Mouse (Mus musculus): ENCODE data around the gene Dcbld1. TPM values are rescaled to one million over a fixed set of nuclear protein-coding genes. Genes with fewer than 3 reads are reported as not detected.

Dcbld1 gene
- 8.8 and 9.8 TPM in 2 replicates for polyA plus RNA-seq (2015; fragmentation: Nextera tagmentation; extraction: Ambion mirVana)

DNA sequence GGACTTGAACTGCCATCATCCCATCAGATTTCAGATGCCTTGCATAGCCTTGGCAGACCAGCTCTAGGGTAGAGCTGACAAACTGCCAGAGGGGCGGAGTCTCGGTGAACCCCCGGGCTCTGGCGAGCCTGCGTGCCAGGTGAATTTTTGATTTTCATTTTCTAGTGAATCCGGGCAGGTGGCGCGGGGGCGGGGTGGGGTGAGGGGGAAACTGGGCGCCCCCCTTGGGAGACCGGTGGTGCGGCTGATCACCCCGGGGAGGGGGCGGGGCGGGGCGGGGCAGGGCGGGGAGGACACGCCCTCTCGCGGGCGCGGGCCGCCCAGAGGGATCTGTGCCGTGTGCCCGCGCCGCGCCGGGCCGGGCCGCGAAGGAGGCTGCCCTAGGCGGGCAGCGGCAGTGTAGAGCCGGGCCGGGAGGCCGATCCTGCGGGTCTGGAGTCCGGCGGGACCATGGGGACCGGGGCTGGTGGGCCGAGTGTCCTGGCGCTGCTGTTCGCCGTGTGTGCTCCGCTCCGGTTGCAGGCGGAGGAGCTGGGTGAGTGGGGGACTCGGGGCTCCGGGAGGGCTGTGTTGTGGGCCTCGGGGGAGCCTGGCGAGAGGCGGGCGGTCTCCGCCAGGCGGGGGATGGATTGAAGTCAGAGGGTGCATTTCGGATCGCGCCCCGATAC is at the start of gene Dcbld1:
Dcbld1 (plus strand) TSS at position 319 of the 668 bp plus-strand sequence.
- Histone ChIP-seq H3K27me3 (ENCODE audit: control insufficient read depth, insufficient read depth, low read length) (no peaks in the 10 kb centered on the region), H3K9ac (ENCODE audit: low read length) (peak within 1 kb of the TSS; percentile 90), H3K4me3 (ENCODE audit: low read length) (peak within 1 kb of the TSS; percentile 91), H3K36me3 (ENCODE audit: control insufficient read depth, insufficient read depth) (no peaks in the 10 kb centered on the region), H3K4me2 (ENCODE audit: low read depth, low read length) (peak within 1 kb of the TSS; percentile 95), H3K9me3 (replicated peaks; ENCODE audit: control insufficient read depth, low read length) (no peaks in the 10 kb centered on the region), H3K27ac (ENCODE audit: low read length) (peak within 1 kb of the TSS; percentile 64), H3K4me1 (ENCODE audit: control insufficient read depth, insufficient read depth, low read length) (peaks cover 6% of the 10 kb centered on the region)
- 0% methylated on average over 54 of the region's 60 CpGs for WGBS
- peak; percentile 94 for ATAC-seq (replicated peaks; ENCODE audit: extremely low read depth, insufficient read depth, low FRiP score)

DNA sequence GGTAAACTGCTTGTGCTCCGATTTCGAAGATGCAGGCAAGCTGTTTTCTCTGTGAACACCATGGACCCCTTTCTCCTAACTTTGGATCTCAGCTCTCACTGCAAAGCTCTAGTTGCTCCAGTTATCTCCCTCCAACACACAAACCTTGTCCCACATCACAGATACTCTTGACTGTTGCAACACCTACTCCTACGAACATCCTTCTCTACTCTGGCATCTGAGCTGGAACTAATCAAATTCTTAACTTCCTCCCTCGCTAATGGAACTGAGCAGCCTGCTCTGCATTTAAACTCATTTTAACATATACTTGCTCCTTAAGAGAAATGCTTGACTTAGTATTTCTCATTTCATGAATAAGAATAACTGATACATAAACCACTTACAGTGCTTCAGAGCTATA is 47.5 kb upstream of the Dcbld1 start:
- ATAC-seq (replicated peaks; ENCODE audit: extremely low read depth, insufficient read depth, low FRiP score): no peak
- 75% methylated on average over 4 of the region's 4 CpGs for WGBS
- no peaks in the 10 kb centered on the region for H3K27me3 ChIP-seq (ENCODE audit: control insufficient read depth, insufficient read depth, low read length)
- H3K27ac ChIP-seq (ENCODE audit: low read length): no peak overlapping the region
- no peak overlapping the region for H3K4me3 ChIP-seq (ENCODE audit: low read length)
- no peaks in the 10 kb centered on the region for H3K4me1 ChIP-seq (ENCODE audit: control insufficient read depth, insufficient read depth, low read length)
- no peaks in the 10 kb centered on the region for H3K9me3 ChIP-seq (replicated peaks; ENCODE audit: control insufficient read depth, low read length)
- H3K4me2 ChIP-seq (ENCODE audit: low read depth, low read length): no peak overlapping the region
- no peak overlapping the region for H3K9ac ChIP-seq (ENCODE audit: low read length)
- H3K36me3 ChIP-seq (ENCODE audit: control insufficient read depth, insufficient read depth): no peaks in the 10 kb centered on the region

DNA sequence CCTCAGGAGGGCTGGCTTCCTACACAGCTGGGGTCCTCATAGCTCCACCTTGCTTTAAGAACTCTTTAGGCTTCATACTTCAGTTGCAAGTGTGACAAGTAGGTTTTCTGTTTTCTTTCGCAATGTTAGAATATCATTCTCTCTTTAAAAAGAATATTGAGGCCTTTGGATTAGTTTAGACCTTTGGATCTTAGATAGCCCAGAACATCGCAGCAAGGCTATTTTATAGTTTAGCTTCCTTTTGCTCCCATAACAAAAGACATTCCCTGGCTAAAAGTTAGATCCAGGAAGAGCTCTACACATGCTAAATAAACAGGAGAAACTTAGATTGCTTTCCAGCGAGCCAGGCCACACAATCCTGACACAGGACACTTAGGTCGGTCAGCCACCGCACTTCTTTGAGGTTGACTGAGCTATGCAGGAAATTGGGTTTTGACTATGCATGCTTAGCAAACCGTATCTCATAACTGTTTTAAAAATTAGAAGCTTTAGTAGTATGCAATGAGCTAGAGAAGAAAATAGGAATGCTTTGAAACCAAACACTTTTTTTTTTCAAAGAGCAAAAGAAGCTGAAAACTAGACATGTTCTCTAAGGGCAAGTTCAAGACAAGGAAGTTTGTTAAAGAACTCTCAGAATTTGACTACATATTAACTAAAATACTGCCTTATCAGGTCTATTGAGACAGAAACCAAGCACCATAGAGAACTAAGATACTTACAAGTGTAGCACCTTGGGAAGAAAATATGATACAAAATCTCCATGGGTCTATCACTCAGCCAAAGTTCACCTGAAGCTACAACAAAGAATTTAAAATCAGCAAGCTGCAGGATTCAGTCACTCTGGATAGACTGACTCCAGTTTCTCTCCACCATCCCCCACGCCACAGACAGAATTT is 38.2 kb upstream of the Dcbld1 start, which contains the start of gene Ros1:
Ros1 (minus strand) TSS at position 288 of the 896 bp plus-strand sequence.
- H3K27ac ChIP-seq (ENCODE audit: low read length): no peak within 1 kb of the TSS
- H3K36me3 ChIP-seq (ENCODE audit: control insufficient read depth, insufficient read depth): no peaks in the 10 kb centered on the region
- H3K9me3 ChIP-seq (replicated peaks; ENCODE audit: control insufficient read depth, low read length): no peaks in the 10 kb centered on the region
- H3K9ac ChIP-seq (ENCODE audit: low read length): no peak within 1 kb of the TSS
- H3K4me1 ChIP-seq (ENCODE audit: control insufficient read depth, insufficient read depth, low read length): no peaks in the 10 kb centered on the region
- ATAC-seq (replicated peaks; ENCODE audit: extremely low read depth, insufficient read depth, low FRiP score): no peak
- H3K27me3 ChIP-seq (ENCODE audit: control insufficient read depth, insufficient read depth, low read length): no peaks in the 10 kb centered on the region
- no peak within 1 kb of the TSS for H3K4me2 ChIP-seq (ENCODE audit: low read depth, low read length)
- H3K4me3 ChIP-seq (ENCODE audit: low read length): no peak within 1 kb of the TSS
- 70% methylated on average over 7 of the region's 7 CpGs for WGBS

DNA sequence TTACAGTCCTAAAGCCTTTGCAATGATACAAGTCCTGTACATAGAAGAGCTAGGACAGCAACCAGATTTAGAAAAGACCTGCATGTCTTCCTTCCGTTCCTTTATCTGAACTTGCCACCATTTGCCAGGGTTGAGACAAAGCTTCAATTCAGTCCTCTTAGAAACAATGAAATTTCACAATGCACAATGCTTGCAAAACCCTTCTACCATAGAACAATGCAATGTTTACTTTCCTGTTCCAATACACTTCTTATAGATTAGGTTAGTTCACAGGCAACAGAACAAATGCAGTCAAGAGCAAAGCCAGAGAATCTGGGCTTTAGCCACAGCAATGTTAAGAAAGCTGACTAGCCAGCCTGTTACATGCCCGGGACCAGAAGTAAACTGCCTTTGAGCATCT is 29.4 kb upstream of the Dcbld1 start:
- Histone ChIP-seq H3K36me3 (ENCODE audit: control insufficient read depth, insufficient read depth) (no peaks in the 10 kb centered on the region), H3K27ac (ENCODE audit: low read length) (no peak overlapping the region), H3K4me1 (ENCODE audit: control insufficient read depth, insufficient read depth, low read length) (no peaks in the 10 kb centered on the region), H3K4me3 (ENCODE audit: low read length) (no peak overlapping the region), H3K9ac (ENCODE audit: low read length) (no peak overlapping the region), H3K27me3 (ENCODE audit: control insufficient read depth, insufficient read depth, low read length) (no peaks in the 10 kb centered on the region), H3K4me2 (ENCODE audit: low read depth, low read length) (no peak overlapping the region), H3K9me3 (replicated peaks; ENCODE audit: control insufficient read depth, low read length) (no peaks in the 10 kb centered on the region)
- WGBS: 68% methylated on average over 2 of the region's 2 CpGs
- no peak for ATAC-seq (replicated peaks; ENCODE audit: extremely low read depth, insufficient read depth, low FRiP score)

- no peak overlapping the region for H3K9ac ChIP-seq (ENCODE audit: low read length)
- H3K9me3 ChIP-seq (replicated peaks; ENCODE audit: control insufficient read depth, low read length): no peaks in the 10 kb centered on the region
- no peaks in the 10 kb centered on the region for H3K36me3 ChIP-seq (ENCODE audit: control insufficient read depth, insufficient read depth)
- H3K4me1 ChIP-seq (ENCODE audit: control insufficient read depth, insufficient read depth, low read length): no peaks in the 10 kb centered on the region
- no peak overlapping the region for H3K4me3 ChIP-seq (ENCODE audit: low read length)
- no peak for ATAC-seq (replicated peaks; ENCODE audit: extremely low read depth, insufficient read depth, low FRiP score)
- no peaks in the 10 kb centered on the region for H3K27me3 ChIP-seq (ENCODE audit: control insufficient read depth, insufficient read depth, low read length)
- 10% methylated on average over 2 of the region's 2 CpGs for WGBS
- H3K4me2 ChIP-seq (ENCODE audit: low read depth, low read length): no peak overlapping the region
- no peak overlapping the region for H3K27ac ChIP-seq (ENCODE audit: low read length)
Measured at GRCm38 (mm10) chr10:52215267-52215818, 18.1 kb upstream of the Dcbld1 start.

DNA sequence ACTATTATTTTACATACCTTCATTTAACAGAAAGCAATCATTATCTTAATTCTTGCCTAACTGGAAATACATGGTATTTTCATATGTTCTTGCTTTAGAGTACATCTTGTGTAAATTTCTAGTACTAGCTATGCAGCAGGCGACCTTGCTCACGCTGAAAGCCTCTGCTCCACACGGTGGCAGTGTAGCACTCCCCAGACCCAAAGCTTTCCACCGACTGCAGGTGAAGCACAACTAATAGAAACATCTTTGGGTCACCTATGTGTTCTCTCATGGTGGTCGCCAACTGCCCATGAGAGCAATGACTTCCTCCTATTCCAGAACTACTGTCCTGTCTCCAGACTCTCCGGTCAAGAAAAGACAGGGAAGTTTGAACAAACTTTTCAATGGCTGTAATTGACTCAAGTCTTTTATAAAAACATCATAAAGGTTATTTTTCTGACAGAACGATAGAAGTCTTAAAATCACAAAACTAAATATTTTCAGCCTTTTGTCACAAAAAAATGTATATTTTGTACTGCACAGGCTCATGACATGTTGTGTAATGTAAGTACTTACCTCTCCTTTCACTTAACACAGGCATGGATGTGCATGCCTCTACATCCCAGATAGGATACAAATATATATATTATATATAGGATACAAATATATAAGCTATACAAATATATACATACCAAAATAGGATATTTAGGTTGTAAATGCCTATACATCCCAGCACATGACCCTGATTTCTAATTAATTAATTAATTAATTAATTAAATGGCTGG is 16.4 kb upstream of the Dcbld1 start:
- Histone ChIP-seq H3K4me3 (ENCODE audit: low read length) (no peak overlapping the region), H3K36me3 (ENCODE audit: control insufficient read depth, insufficient read depth) (no peaks in the 10 kb centered on the region), H3K4me2 (ENCODE audit: low read depth, low read length) (no peak overlapping the region), H3K27me3 (ENCODE audit: control insufficient read depth, insufficient read depth, low read length) (no peaks in the 10 kb centered on the region), H3K27ac (ENCODE audit: low read length) (no peak overlapping the region), H3K4me1 (ENCODE audit: control insufficient read depth, insufficient read depth, low read length) (no peaks in the 10 kb centered on the region), H3K9ac (ENCODE audit: low read length) (no peak overlapping the region), H3K9me3 (replicated peaks; ENCODE audit: control insufficient read depth, low read length) (no peaks in the 10 kb centered on the region)
- ATAC-seq (replicated peaks; ENCODE audit: extremely low read depth, insufficient read depth, low FRiP score): no peak
- WGBS: 24% methylated on average over 7 of the region's 7 CpGs

DNA sequence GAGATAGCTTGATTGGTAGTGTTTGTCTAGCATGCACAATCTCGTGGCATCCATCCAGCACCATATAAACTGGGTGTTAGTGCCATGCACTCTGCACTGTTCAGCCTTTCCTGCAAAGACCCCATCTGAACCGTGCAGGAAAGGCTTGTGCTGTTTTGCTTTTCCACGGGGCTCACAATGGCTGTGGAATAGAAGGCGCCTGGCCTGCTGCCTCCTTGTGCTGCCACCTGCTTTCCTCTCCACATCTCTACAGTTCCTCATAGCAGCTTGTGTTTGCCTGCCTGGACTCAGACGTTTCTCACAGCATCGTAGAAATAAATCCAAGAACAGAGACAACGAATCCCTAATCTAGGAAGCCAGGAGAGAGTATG is 15.9 kb upstream of the Dcbld1 start:
- Histone ChIP-seq H3K9ac (ENCODE audit: low read length) (no peak overlapping the region), H3K36me3 (ENCODE audit: control insufficient read depth, insufficient read depth) (no peaks in the 10 kb centered on the region), H3K9me3 (replicated peaks; ENCODE audit: control insufficient read depth, low read length) (no peaks in the 10 kb centered on the region), H3K27ac (ENCODE audit: low read length) (no peak overlapping the region), H3K4me3 (ENCODE audit: low read length) (no peak overlapping the region), H3K4me2 (ENCODE audit: low read depth, low read length) (no peak overlapping the region), H3K4me1 (ENCODE audit: control insufficient read depth, insufficient read depth, low read length) (no peaks in the 10 kb centered on the region), H3K27me3 (ENCODE audit: control insufficient read depth, insufficient read depth, low read length) (no peaks in the 10 kb centered on the region)
- WGBS: 49% methylated on average over 7 of the region's 7 CpGs
- no peak for ATAC-seq (replicated peaks; ENCODE audit: extremely low read depth, insufficient read depth, low FRiP score)

DNA sequence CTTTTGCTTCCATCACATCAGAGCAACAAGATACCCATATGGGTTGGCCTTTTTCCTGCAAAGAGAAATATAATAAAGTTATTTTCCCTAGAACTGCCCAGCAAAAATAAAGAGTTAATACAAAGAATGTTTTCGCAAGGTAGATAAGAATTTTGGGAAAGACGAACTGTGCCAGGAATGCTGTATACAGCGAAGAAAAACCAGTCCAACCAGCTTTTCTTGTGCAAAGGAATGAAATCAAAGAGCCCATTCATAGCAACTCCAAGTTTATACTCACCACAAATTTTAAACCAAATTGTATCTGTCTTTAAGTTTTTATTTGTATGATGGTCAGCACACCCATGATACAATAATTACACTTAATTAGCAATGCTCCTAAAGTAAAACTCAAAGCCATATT is 13.8 kb upstream of the Dcbld1 start:
- H3K4me3 ChIP-seq (ENCODE audit: low read length): no peak overlapping the region
- H3K9me3 ChIP-seq (replicated peaks; ENCODE audit: control insufficient read depth, low read length): no peaks in the 10 kb centered on the region
- H3K9ac ChIP-seq (ENCODE audit: low read length): no peak overlapping the region
- ATAC-seq (replicated peaks; ENCODE audit: extremely low read depth, insufficient read depth, low FRiP score): no peak
- no peaks in the 10 kb centered on the region for H3K27me3 ChIP-seq (ENCODE audit: control insufficient read depth, insufficient read depth, low read length)
- H3K4me1 ChIP-seq (ENCODE audit: control insufficient read depth, insufficient read depth, low read length): no peaks in the 10 kb centered on the region
- WGBS: 63% methylated on average over 3 of the region's 3 CpGs
- H3K27ac ChIP-seq (ENCODE audit: low read length): no peak overlapping the region
- no peaks in the 10 kb centered on the region for H3K36me3 ChIP-seq (ENCODE audit: control insufficient read depth, insufficient read depth)
- no peak overlapping the region for H3K4me2 ChIP-seq (ENCODE audit: low read depth, low read length)
